Mouse (Mus musculus) ovary, postnatal 14 days (tissue): ENCODE data around the gene Gpr39.
"Not testable (repeated sequence)": the region's sequence is repeated elsewhere in the genome, so short reads cannot be mapped to it uniquely, and the experiment has no call there.

Source experiments
- DNase-seq: peaks from one replicate; pipeline ENCODE4 v3.0.0; 2022; ENCODE audit warnings: low spot score

Gene Gpr39

GRCm38 (mm10) chr1:125676790-125677273, at the start of gene Gpr39:
Gpr39 (plus strand) TSS chr1:125676995.
- DNase-seq: peak; percentile 51

DNA sequence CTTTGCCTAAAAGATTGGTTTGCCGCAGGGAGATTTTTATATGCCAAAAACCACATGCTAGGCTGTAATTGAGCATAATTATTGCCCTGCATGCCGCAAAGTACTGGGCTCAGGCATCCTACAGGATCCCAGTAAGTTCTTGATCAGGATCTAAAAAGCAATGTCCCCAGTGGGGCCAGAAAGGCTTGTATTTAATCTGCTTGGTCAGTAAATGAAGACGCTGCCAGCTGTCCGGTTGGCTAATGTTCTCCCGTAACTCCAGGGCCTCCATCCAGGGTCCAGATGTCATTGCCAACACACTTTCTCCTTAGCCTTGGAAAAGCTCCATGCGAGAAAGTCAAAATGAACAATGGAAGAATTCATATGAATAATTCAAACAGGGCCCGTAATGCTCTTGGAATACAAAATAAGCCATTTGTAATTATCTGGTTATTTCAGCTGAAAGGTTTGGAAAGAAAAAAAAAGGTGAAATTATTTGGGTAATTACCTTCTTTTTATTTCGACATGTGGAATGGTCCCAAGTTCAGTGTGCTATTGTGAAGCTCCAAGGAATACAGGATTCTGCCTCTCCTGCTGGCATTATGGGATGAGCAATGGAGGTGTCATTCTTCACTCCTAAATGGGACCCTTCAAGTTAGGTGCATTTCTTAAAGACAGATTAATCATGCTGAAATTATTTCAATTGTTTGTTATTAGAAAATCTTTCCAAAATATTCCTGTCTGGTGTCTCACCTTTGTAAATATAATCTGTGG, 37.1 kb upstream of the Gpr39 start:
- no peak for DNase-seq

GRCm38 (mm10) chr1:125643643-125644042, 33.2 kb upstream of the Gpr39 start:
- no peak for DNase-seq

GRCm38 (mm10) chr1:125646816-125647215, 30.0 kb upstream of the Gpr39 start:
- DNase-seq: not testable (repeated sequence)

GRCm38 (mm10) chr1:125648011-125648410, 28.8 kb upstream of the Gpr39 start:
- DNase-seq: no peak

DNA sequence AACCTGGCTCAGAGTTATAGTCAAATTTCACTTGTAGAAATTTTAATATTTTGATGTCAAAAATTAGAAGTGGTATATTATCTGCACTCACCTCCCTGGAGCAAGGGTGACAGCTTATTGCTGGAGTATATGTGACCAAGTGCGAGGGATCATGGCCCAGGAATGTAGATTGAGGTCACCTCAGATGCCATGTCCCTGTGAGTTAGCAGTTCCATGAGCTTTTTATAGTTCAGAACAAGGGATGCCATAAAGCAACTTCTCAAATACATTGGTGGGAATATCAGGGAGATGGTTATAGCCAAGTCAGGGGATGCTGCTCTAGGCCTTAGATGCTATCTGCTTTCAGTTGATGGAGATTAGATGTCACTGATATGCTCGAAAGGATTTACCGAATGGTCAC, 27.7 kb upstream of the Gpr39 start:
- DNase-seq: no peak

GRCm38 (mm10) chr1:125652836-125653594, 23.8 kb upstream of the Gpr39 start:
- no peak for DNase-seq

- no peak for DNase-seq
Measured at GRCm38 (mm10) chr1:125657416-125657815, 19.4 kb upstream of the Gpr39 start.

- DNase-seq: no peak
Measured at GRCm38 (mm10) chr1:125660151-125660550, 16.6 kb upstream of the Gpr39 start.

DNA sequence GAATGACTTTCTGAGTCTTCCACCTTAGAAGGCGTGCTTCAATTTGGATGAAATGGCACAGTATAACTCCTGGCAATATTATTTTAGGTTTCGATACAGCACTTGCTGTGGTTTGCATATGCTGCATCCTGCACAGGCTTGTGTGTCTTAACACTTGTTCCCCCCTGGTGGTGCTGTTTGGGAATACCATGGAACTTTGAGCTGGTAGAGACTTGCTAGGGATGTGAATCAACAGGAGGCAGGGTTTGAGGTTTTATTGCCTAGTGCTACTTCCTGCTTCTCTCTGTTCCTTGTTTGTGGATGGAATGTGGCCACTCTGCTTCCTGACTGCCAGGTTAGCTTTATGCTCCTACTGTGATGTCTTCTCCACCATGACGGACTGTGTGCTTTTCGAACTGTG, 15.9 kb upstream of the Gpr39 start:
- DNase-seq: no peak

DNA sequence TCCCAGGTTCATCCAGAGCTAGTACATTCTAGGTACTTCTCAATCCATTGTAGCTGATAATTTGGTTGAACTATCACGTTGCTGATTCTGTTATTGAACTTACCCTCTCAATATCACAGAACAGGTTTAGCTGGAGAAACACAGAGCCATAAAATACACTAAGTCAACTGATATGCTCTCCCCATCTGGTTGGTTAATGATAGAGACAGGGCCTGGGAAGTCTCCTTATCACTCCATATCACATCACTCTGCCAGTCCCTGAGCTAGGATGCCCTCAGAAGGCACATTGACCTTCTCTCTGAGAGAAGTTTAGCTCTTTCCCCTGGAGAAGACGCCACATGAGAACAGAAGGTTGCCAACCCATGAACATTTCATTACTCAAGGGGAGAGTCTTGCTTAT, 14.7 kb upstream of the Gpr39 start:
- no peak for DNase-seq

- no peak for DNase-seq
Measured at GRCm38 (mm10) chr1:125662660-125663059, 14.1 kb upstream of the Gpr39 start.

DNA sequence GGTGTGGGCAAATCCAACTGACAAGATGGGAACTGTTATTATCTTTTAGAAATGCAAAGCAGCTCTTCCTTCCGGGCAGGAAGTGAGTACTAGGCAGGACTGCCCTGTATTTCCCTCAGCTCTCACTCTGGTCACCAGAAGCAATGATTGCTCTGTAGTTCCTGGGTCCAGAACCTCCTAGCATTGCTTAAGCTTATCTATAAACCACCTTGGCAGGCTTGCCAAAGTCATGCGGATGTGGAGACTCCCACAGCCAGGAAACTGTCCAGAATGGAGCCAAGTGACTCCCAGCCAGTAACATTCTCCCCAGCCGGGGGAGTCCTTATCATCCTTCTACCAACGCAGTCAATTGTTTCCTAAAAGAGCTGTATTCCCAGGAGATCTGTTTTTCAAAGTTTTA, 13.7 kb upstream of the Gpr39 start:
- peak; percentile 22 for DNase-seq

DNA sequence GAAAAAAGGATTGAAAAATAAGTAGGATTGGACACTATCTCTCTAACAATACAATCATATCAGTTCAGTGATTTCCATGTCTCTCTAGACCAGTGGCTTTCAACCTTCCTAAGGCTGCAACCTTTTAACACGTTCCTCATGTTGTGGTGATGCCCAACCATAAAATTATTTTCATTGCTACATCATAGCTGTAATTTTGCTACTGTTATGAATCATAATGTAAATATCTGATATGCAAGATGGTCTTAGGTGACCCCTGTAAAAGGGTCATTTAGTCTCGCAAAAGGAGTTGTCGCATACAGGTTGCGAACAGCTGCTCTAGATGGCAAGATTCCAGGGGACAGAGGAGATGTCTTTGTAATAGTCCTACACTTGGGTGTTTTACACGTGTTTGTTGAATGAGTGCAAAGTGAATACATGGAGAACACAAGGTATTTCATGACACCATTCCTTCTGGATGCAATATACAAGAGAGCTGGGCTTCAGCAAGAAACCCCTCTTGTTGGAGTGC, 11.6 kb upstream of the Gpr39 start:
- DNase-seq: no peak

- DNase-seq: no peak
Measured at GRCm38 (mm10) chr1:125669035-125669434, 7.8 kb upstream of the Gpr39 start.

- DNase-seq: no peak
Measured at GRCm38 (mm10) chr1:125675186-125675585, 1.6 kb upstream of the Gpr39 start.

- peak; percentile 16 for DNase-seq
Measured at GRCm38 (mm10) chr1:125677286-125677685, 491 bp downstream of the Gpr39 start.

GRCm38 (mm10) chr1:125679522-125680077, 2.8 kb downstream of the Gpr39 start:
- no peak for DNase-seq

- DNase-seq: no peak
Measured at GRCm38 (mm10) chr1:125684423-125684822, 7.6 kb downstream of the Gpr39 start.

- DNase-seq: no peak
Measured at GRCm38 (mm10) chr1:125685304-125685703, 8.5 kb downstream of the Gpr39 start.

DNA sequence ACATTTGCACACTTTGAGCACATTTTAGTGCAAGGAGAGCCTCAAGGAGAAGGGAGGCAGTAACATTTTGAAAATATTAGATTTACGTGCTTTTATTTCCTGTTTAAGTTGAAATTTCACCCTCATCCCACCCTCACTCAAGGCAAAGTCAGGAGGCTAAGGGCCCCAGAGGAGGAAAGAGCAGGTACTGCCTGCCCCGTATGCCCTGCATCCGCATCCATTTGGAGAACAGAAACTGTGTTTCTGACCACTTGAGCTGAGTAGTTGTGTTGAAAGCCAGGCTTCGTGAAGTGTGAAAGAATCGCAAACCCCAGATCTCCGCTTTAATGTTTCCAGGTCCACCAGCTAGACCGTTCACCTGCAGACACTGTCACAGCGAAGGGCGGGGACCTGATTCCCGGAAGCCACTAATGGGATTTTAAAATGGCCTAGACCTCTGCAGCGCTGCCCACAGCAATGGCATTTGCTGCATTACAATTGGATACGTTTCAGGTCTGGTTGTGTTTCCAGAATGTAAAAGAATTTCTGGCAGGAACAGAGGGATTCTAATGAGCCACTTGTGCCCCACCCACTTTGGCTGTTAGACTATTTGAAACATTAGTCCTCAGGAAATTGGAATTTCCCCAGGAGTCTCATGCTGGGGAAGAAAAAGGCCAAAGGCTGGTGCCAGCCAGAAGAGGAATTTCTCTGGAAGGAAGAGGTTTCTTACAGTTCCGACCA, 11.1 kb downstream of the Gpr39 start:
- DNase-seq: no peak

GRCm38 (mm10) chr1:125693541-125693940, 16.7 kb downstream of the Gpr39 start:
- no peak for DNase-seq
